ENCODE assay signal across 11 mouse cellular contexts in genomic region chr10:63571561-63571960, GRCm38 (mm10).
"Had no signal": no experiment of that assay in that cellular context is flagged by ENCODE, and none has a peak within 500 bp of the region (broad histone marks: within the 10 kb centered on the region; RNA-seq: fewer than 3 reads in every experiment).

No protein-coding gene starts in this region.

- H3K27me3 ChIP-seq: limb, embryonic 13.5 days; midbrain, embryonic 13.5 days; neural tube, embryonic 12.5 days had no signal

- ATAC-seq: midbrain, embryonic 13.5 days had no signal

- H3K27ac ChIP-seq: layer of hippocampus, adult 2 months; limb, embryonic 13.5 days; liver, embryonic 14.5 days; midbrain, embryonic 13.5 days; neural tube, embryonic 12.5 days; stomach, postnatal 0 days had no signal

- H3K9ac ChIP-seq: limb, embryonic 13.5 days; liver, embryonic 14.5 days; midbrain, embryonic 13.5 days; neural tube, embryonic 12.5 days had no signal

- H3K9me3 ChIP-seq: limb, embryonic 13.5 days; neural tube, embryonic 12.5 days had no signal

- H3K4me1 ChIP-seq: limb, embryonic 13.5 days; midbrain, embryonic 13.5 days; neural tube, embryonic 12.5 days had no signal

- H3K36me3 ChIP-seq: limb, embryonic 13.5 days; midbrain, embryonic 13.5 days; neural tube, embryonic 12.5 days had no signal

- H3K4me2 ChIP-seq: limb, embryonic 13.5 days; midbrain, embryonic 13.5 days; neural tube, embryonic 12.5 days had no signal

- H3K4me3 ChIP-seq: layer of hippocampus, adult 2 months; limb, embryonic 13.5 days; midbrain, embryonic 13.5 days; neural tube, embryonic 12.5 days had no signal

- DNase-seq: kidney, postnatal 10 days; kidney, postnatal 4 days; lung, adult 18-20 months; right cerebral cortex, postnatal 4 days; thymus, postnatal 14 days had no signal
